Mouse (Mus musculus) brain, embryonic 14.5 days (tissue): ENCODE data around the gene Syk.

Experiments used
- CTCF ChIP-seq: fragments of 200-500 bp; IDR thresholded peaks from 2 replicates; pipeline ENCODE4 v1.5.1; 2012; ENCODE audit warnings: inconsistent platforms, mild to moderate bottlenecking, moderate library complexity, borderline replicate concordance; ENCODE audit not compliant: insufficient read depth, insufficient read length; ENCODE audit errors: extremely low read depth
- POLR2A ChIP-seq: fragments of 200-500 bp; IDR thresholded peaks from 2 replicates; pipeline ENCODE4 v1.6.1; 2012; ENCODE audit warnings: mild to moderate bottlenecking, inconsistent platforms, borderline replicate concordance; ENCODE audit not compliant: poor library complexity, insufficient read depth, insufficient read length, severe bottlenecking; ENCODE audit errors: extremely low read depth

GRCm38 (mm10) chr13:52575483-52575882 is 7.5 kb upstream of the Syk start:
- TF ChIP-seq POLR2A: no peak
- TF ChIP-seq CTCF: no peak
